Mouse (Mus musculus) MEL (cell line): Measurements from ENCODE around the gene Pmch. TPM values are rescaled to one million over a fixed set of nuclear protein-coding genes. Genes with fewer than 3 reads are reported as not detected.

Experiments
- DNase-seq: peaks from one replicate; pipeline ENCODE4 v3.0.0; 2011; ENCODE audit warnings: low read depth, low spot score
- H3K27ac ChIP-seq: 2 replicates; pipeline ENCODE4 v1.5.1; 2012; ENCODE audit warnings: low read depth, mild to moderate bottlenecking, control low read depth, low read length, moderate library complexity; ENCODE audit not compliant: control insufficient read depth
- H3K27me3 ChIP-seq, 2 experiments: fragments of 150-350 bp in 1 of 2; sonication (generic) in 1 of 2; 2 replicates each; pipeline ENCODE4 v1.6.1; 2012; ENCODE audit warnings: low read length in 2 of 2, mild to moderate bottlenecking in 2 of 2, improper control_type of control experiment in 1 of 2, moderate library complexity in 1 of 2; ENCODE audit not compliant: insufficient read depth in 2 of 2, control insufficient read depth in 1 of 2
- H3K36me3 ChIP-seq, 2 experiments: 2 replicates each; pipeline ENCODE4 v1.6.1; 2012 to 2014; ENCODE audit warnings: low read length in 2 of 2, improper control_type of control experiment in 1 of 2, inconsistent platforms in 1 of 2, mild to moderate bottlenecking in 1 of 2; ENCODE audit not compliant: insufficient read depth in 2 of 2, control insufficient read depth in 1 of 2
- H3K4me1 ChIP-seq, 2 experiments: fragments of 150-350 bp in 1 of 2; sonication (generic) in 1 of 2; 2 replicates each; pipeline ENCODE4 v1.6.1; 2012; ENCODE audit warnings: low read length in 2 of 2, improper control_type of control experiment in 1 of 2, mild to moderate bottlenecking in 1 of 2; ENCODE audit not compliant: insufficient read depth in 2 of 2, control insufficient read depth in 1 of 2
- H3K4me3 ChIP-seq, 2 experiments: fragments of 150-350 bp in 1 of 2; sonication (generic) in 1 of 2; 2 replicates each; pipeline ENCODE4 v1.5.1; 2012; ENCODE audit warnings: low read depth in 2 of 2, low read length in 2 of 2, mild to moderate bottlenecking in 2 of 2, moderate library complexity in 2 of 2, control low read depth in 1 of 2, improper control_type of control experiment in 1 of 2; ENCODE audit not compliant: control insufficient read depth in 1 of 2, insufficient read depth in 1 of 2
- H3K79me2 ChIP-seq: 2 replicates; pipeline ENCODE4 v1.6.1; 2012; ENCODE audit warnings: mild to moderate bottlenecking, low read length, moderate library complexity; ENCODE audit not compliant: control insufficient read depth, poor library complexity, insufficient read depth
- H3K9ac ChIP-seq: 2 replicates; pipeline ENCODE4 v1.6.1; 2012; ENCODE audit warnings: low read depth, mild to moderate bottlenecking, control low read depth, low read length, moderate library complexity; ENCODE audit not compliant: control insufficient read depth, poor library complexity, severe bottlenecking
- H3K9me3 ChIP-seq: fragments of 150-350 bp; sonication (generic); replicated peaks from 2 replicates; pipeline ENCODE4 v1.6.1; 2012; ENCODE audit warnings: mild to moderate bottlenecking, low read length, improper control_type of control experiment, moderate library complexity; ENCODE audit not compliant: insufficient read depth
- CHD2 ChIP-seq: IDR thresholded peaks from 2 replicates; pipeline ENCODE4 v1.6.1; 2011; ENCODE audit warnings: low read length, improper control_type of control experiment
- CTCF ChIP-seq, 3 experiments: IDR thresholded peaks in 2 of 3; conservative IDR thresholded peaks in 1 of 3; 2 replicates each; pipeline ENCODE4 v1.5.1; 2011 to 2012; ENCODE audit warnings: low read length in 3 of 3, low read depth in 2 of 3, mild to moderate bottlenecking in 2 of 3, improper control_type of control experiment in 1 of 3, inconsistent platforms in 1 of 3, mixed read lengths in 1 of 3, moderate library complexity in 1 of 3; ENCODE audit not compliant: control insufficient read depth in 1 of 3, insufficient read depth in 1 of 3, poor library complexity in 1 of 3, severe bottlenecking in 1 of 3
- E2F4 ChIP-seq: IDR thresholded peaks from 2 replicates; pipeline ENCODE4 v1.6.1; 2011; ENCODE audit warnings: low read depth, low read length, improper control_type of control experiment, borderline replicate concordance
- ELF1 ChIP-seq: IDR thresholded peaks from 2 replicates; pipeline ENCODE4 v1.6.1; 2014; ENCODE audit warnings: low read depth, mild to moderate bottlenecking, inconsistent platforms, low read length, improper control_type of control experiment, moderate library complexity
- ETS1 ChIP-seq: IDR thresholded peaks from 2 replicates; pipeline ENCODE4 v1.6.1; 2012; ENCODE audit warnings: low read depth, mild to moderate bottlenecking, inconsistent platforms, low read length, improper control_type of control experiment, moderate library complexity
- GATA1 ChIP-seq: IDR thresholded peaks from 2 replicates; pipeline ENCODE4 v1.6.1; 2011; ENCODE audit warnings: low read depth, low read length, improper control_type of control experiment
- MAX ChIP-seq: IDR thresholded peaks from 2 replicates; pipeline ENCODE4 v1.6.1; 2011; ENCODE audit warnings: low read length, improper control_type of control experiment
- MAZ ChIP-seq: IDR thresholded peaks from 2 replicates; pipeline ENCODE4 v1.6.1; 2012; ENCODE audit warnings: low read depth, mild to moderate bottlenecking, inconsistent platforms, low read length, improper control_type of control experiment
- MXI1 ChIP-seq: IDR thresholded peaks from 2 replicates; pipeline ENCODE4 v1.6.1; 2011; ENCODE audit warnings: mild to moderate bottlenecking, low read depth, low read length, improper control_type of control experiment
- MYB ChIP-seq: IDR thresholded peaks from 2 replicates; pipeline ENCODE4 v1.6.1; 2011; ENCODE audit warnings: mild to moderate bottlenecking, low read depth, low read length, improper control_type of control experiment
- MYC ChIP-seq: IDR thresholded peaks from 2 replicates; pipeline ENCODE4 v1.6.1; 2011; ENCODE audit warnings: low read depth, mild to moderate bottlenecking, low read length, improper control_type of control experiment, moderate library complexity
- NELFE ChIP-seq: IDR thresholded peaks from 2 replicates; pipeline ENCODE4 v1.6.1; 2011; ENCODE audit warnings: low read depth, low read length, improper control_type of control experiment
- NRF1 ChIP-seq: IDR thresholded peaks from 2 replicates; pipeline ENCODE4 v1.6.1; 2014; ENCODE audit warnings: low read depth, mild to moderate bottlenecking, inconsistent platforms, low read length, improper control_type of control experiment, moderate library complexity; ENCODE audit not compliant: poor library complexity, insufficient read depth, severe bottlenecking
- POLR2A ChIP-seq, 2 experiments: IDR thresholded peaks; 2 replicates each; pipeline ENCODE4 v1.6.1; 2011 to 2012; ENCODE audit warnings: low read length in 2 of 2, mild to moderate bottlenecking in 2 of 2, control low read depth in 1 of 2, improper control_type of control experiment in 1 of 2, low read depth in 1 of 2, moderate library complexity in 1 of 2; ENCODE audit not compliant: control insufficient read depth in 1 of 2, insufficient read depth in 1 of 2, poor library complexity in 1 of 2
- RAD21 ChIP-seq: IDR thresholded peaks from 2 replicates; pipeline ENCODE4 v1.6.1; 2011; ENCODE audit warnings: mild to moderate bottlenecking, low read depth, low read length, improper control_type of control experiment
- RCOR1 ChIP-seq: IDR thresholded peaks from 2 replicates; pipeline ENCODE4 v1.6.1; 2012; ENCODE audit warnings: low read depth, mild to moderate bottlenecking, inconsistent platforms, low read length, improper control_type of control experiment
- SIN3A ChIP-seq: IDR thresholded peaks from 2 replicates; pipeline ENCODE4 v1.6.1; 2012; ENCODE audit warnings: low read length, improper control_type of control experiment, inconsistent platforms
- SMC3 ChIP-seq: IDR thresholded peaks from 2 replicates; pipeline ENCODE4 v1.6.1; 2011; ENCODE audit warnings: low read depth, low read length, improper control_type of control experiment
- TCF12 ChIP-seq: IDR thresholded peaks from 2 replicates; pipeline ENCODE4 v1.6.1; 2014; ENCODE audit warnings: low read depth, mild to moderate bottlenecking, inconsistent platforms, low read length, improper control_type of control experiment, moderate library complexity
- USF1 ChIP-seq: IDR thresholded peaks from 2 replicates; pipeline ENCODE4 v1.6.1; 2014; ENCODE audit warnings: low read depth, mild to moderate bottlenecking, inconsistent platforms, low read length, improper control_type of control experiment, moderate library complexity
- USF2 ChIP-seq, 2 experiments: IDR thresholded peaks; 2 replicates each; pipeline ENCODE4 v1.6.1; 2011 to 2012; ENCODE audit warnings: improper control_type of control experiment in 2 of 2, low read length in 2 of 2, borderline replicate concordance in 1 of 2, inconsistent platforms in 1 of 2, low read depth in 1 of 2, mild to moderate bottlenecking in 1 of 2; ENCODE audit not compliant: insufficient read depth in 1 of 2
- ZC3H11A ChIP-seq: IDR thresholded peaks from 2 replicates; pipeline ENCODE4 v1.6.1; 2012; ENCODE audit warnings: low read depth, mild to moderate bottlenecking, inconsistent platforms, low read length, improper control_type of control experiment
- ZKSCAN1 ChIP-seq: IDR thresholded peaks from 2 replicates; pipeline ENCODE4 v1.6.1; 2012; ENCODE audit warnings: low read depth, mild to moderate bottlenecking, inconsistent platforms, low read length, improper control_type of control experiment, moderate library complexity
- ZMIZ1 ChIP-seq: IDR thresholded peaks from 2 replicates; pipeline ENCODE4 v1.6.1; 2012; ENCODE audit warnings: low read depth, mild to moderate bottlenecking, inconsistent platforms, low read length, improper control_type of control experiment, moderate library complexity
- ZNF384 ChIP-seq: IDR thresholded peaks from 2 replicates; pipeline ENCODE4 v1.6.1; 2012; ENCODE audit warnings: low read depth, mild to moderate bottlenecking, inconsistent platforms, low read length, improper control_type of control experiment
- polyA plus RNA-seq, 2 experiments: library from polyadenylated mRNA; stranded (reverse) in 1 of 2; unstranded in 1 of 2; fragments of >175 nt in 1 of 2; fragments of >200 nt in 1 of 2; gene quantifications; 2 replicates each; pipeline versions ENCODE4 v1.2.1 to v1.2.4; 2012; ENCODE audit warnings: low replicate concordance in 2 of 2, low read depth in 1 of 2; ENCODE audit not compliant: insufficient read length in 2 of 2, insufficient read depth in 1 of 2, missing spikeins in 1 of 2
- total RNA-seq: library from RNA; depleted of rRNA; stranded (reverse); fragments of 300-350 nt; gene quantifications from 2 replicates; pipeline ENCODE4 v1.2.3, GENCODE M21; 2012; rRNA removed

Pmch gene
- 0.23 TPM in 1 of 2 replicates, not detected in the other for total RNA-seq
- polyA plus RNA-seq: 1 to 10 TPM in 1 of 2 experiments, not detected in 1; 1.8 TPM

GRCm38 (mm10) chr10:88090772-88091171 is at the start of gene Pmch:
Pmch (plus strand) TSS chr10:88091072.
- no peaks in the 10 kb centered on the region for H3K79me2 ChIP-seq
- peaks cover 0 to 4% of the 10 kb centered on the region in 2 experiments; a peak in 2 of 4 replicates for H3K36me3 ChIP-seq
- H3K4me3 ChIP-seq: no peak within 1 kb of the TSS
- no peak for DNase-seq
- no peaks in the 10 kb centered on the region for H3K27me3 ChIP-seq
- H3K9ac ChIP-seq: no peak within 1 kb of the TSS
- no peaks in the 10 kb centered on the region for H3K4me1 ChIP-seq
- no peak for TF ChIP-seq MAZ
- TF ChIP-seq ZKSCAN1: no peak
- TF ChIP-seq SIN3A: no peak
- TF ChIP-seq NELFE: no peak
- no peak for TF ChIP-seq MXI1
- no peak for TF ChIP-seq ZC3H11A
- TF ChIP-seq CTCF (IDR thresholded peaks at IDR 0.05 in 2 of 3, conservative IDR thresholded peaks at IDR 0.05 in 1 of 3; ENCODE audit: control insufficient read depth in 1 of 3, insufficient read depth in 1 of 3, low read depth in 2 of 3, low read length in 3 of 3, poor library complexity in 1 of 3, severe bottlenecking in 1 of 3): no peak
- no peak for TF ChIP-seq TCF12
- TF ChIP-seq GATA1: no peak
- TF ChIP-seq MAX: no peak
- no peak for TF ChIP-seq USF2 (IDR thresholded peaks at IDR 0.05; ENCODE audit: borderline replicate concordance in 1 of 2, insufficient read depth in 1 of 2, low read depth in 1 of 2, low read length in 2 of 2)
- no peak for TF ChIP-seq RCOR1
- TF ChIP-seq POLR2A (IDR thresholded peaks at IDR 0.05; ENCODE audit: control insufficient read depth in 1 of 2, insufficient read depth in 1 of 2, low read depth in 1 of 2, low read length in 2 of 2, poor library complexity in 1 of 2): no peak
- no peak for TF ChIP-seq NRF1
- TF ChIP-seq E2F4: no peak
- no peak for TF ChIP-seq ZNF384
- TF ChIP-seq MYB: no peak
- TF ChIP-seq RAD21: no peak
- no peak for TF ChIP-seq MYC
- H3K9me3 ChIP-seq: no peaks in the 10 kb centered on the region
- no peak within 1 kb of the TSS for H3K27ac ChIP-seq

DNA sequence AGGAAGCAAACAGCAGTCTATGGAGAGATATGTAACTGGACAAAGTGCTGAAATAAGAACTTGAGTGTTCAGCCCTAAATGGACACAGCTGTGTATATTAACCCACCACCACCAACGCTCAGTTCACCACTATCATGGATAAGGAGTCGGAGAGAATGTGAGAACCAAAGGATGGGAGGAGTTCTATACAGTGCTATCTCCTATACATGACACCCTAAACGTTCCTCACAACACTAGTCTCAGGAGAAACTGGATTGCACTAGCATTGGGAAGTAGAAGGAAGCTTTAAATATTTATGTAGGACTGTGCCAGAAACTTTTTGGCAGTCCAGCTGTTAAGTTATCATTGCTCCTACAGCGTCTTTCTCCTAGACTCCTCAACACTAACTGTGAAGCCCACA is 46.6 kb upstream of the Pmch start:
- H3K4me3 ChIP-seq: no peak overlapping the region
- no peaks in the 10 kb centered on the region; a peak in 1 of 4 replicates for H3K27me3 ChIP-seq
- no peaks in the 10 kb centered on the region for H3K4me1 ChIP-seq
- no peaks in the 10 kb centered on the region for H3K9me3 ChIP-seq
- no peak overlapping the region for H3K9ac ChIP-seq
- no peaks in the 10 kb centered on the region for H3K36me3 ChIP-seq
- no peak for DNase-seq
- no peaks in the 10 kb centered on the region for H3K79me2 ChIP-seq
- no peak for TF ChIP-seq ZNF384
- no peak for TF ChIP-seq SIN3A
- TF ChIP-seq SMC3: no peak
- TF ChIP-seq ETS1: no peak
- TF ChIP-seq POLR2A (IDR thresholded peaks at IDR 0.05; ENCODE audit: control insufficient read depth in 1 of 2, insufficient read depth in 1 of 2, low read depth in 1 of 2, low read length in 2 of 2, poor library complexity in 1 of 2): no peak
- TF ChIP-seq RCOR1: no peak
- TF ChIP-seq MYC: no peak
- TF ChIP-seq MAX: no peak
- TF ChIP-seq USF1: no peak
- TF ChIP-seq CHD2: no peak
- TF ChIP-seq ELF1: no peak
- no peak for TF ChIP-seq GATA1
- TF ChIP-seq ZMIZ1: no peak
- TF ChIP-seq, all 39 proteins: peak for 0
- H3K27ac ChIP-seq: no peak overlapping the region
